Mouse (Mus musculus) neutrophil, adult 59 days (primary cell): ENCODE measurements around the gene Fbxo42. TPM values are rescaled to one million over a fixed set of nuclear protein-coding genes. Genes with fewer than 3 reads are reported as not detected.

Source experiments
- total RNA-seq, 2 experiments: library from RNA; stranded (reverse); gene quantifications; 1 replicate in 1 of 2; 2 replicates in 1 of 2; pipeline ENCODE4 v1.2.4; 2023

Gene Fbxo42
- 10 to 100 TPM; 22.2 to 28.3 TPM for total RNA-seq

DNA sequence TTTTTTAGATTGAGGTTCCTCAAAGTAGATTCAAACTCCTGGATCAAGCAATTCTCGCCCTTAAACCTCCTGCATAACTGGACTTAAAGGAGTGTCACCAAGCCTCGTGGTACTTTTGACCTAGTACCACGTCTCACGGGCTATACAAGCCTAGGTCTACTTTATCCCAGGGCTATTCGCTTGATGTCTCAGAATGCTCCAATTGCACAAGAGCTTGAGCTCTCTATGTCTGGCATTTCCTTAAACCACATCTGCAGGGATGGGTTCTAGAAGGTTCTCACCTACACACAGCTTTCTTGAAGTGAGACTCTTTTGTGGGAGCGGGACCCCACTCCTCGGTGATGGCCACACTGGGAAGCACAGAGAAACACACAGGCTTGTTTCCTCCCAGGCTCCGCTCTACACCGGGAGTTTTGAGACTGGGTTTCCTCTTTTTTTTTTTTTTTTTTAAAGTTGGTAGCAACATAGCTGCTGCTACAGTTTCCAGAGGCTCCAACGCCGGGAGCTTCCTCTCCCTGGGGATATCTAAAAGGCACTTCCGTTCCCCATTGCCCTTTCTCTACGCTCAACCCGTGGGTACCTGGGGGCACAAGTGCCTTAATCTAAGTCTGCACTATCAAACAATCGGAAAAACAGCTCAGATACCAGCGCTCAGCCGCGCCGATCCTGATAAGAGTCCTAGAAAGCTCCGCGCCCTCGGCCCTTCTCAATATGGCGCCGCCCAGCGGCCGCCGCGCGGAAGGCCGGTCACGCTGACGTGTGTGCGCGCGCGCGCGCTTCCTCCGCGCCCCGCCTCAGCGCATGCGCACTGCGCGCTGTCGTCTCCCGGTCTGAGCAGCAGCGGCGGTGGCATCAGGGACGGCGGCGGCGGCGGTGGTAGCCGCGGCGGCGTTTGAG lies at the start of gene Fbxo42:
TSS of gene Fbxo42 (plus strand) at position 802 of the 897 bp plus-strand sequence.

GRCm38 (mm10) chr4:141139116-141139970 lies 8.4 kb upstream of the Fbxo42 start, which contains the start of gene Szrd1:
TSS of gene Szrd1 (minus strand) at chr4:141139775.

GRCm38 (mm10) chr4:141213770-141214336 lies 66.1 kb downstream of the Fbxo42 start, which contains the start of gene Rsg1:
TSS of gene Rsg1 (plus strand) at chr4:141213956.

DNA sequence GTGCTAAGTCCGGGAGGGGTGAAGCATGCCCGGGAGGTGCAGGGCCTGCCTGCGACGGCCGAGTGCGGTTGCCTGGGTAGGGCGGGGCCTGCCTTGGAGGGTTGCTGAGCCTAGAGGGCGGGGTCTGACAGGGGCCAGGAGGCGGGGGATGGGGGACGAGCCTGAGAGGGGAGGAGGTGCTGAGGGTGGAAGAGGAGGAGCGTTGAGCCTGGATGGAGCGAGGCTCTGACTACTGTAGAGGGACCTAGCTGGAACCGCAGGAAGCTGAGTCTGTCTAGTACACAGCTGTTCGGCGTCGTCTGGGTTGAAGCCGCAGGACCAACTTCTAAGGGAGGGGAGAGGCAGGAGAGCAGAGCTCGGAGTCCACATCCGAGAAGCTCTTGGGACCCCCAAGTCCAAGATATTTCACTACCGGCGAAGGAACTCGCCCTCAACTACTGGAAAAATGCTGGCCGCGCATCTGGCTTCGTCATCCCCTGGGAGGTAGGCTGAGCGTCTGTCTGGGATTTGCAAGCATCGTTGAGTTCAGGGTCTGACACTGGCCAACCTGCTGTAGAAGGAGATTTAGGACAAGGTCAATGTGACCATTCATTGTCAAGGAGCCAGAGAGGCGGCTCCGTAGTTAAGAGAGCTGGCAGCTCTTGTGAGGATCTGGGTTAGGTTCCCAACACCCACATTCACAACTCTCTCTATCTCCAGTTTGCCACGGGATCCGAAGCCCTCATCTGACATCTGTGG lies 91.8 kb downstream of the Fbxo42 start, which contains the start of gene Arhgef19:
TSS of gene Arhgef19 (plus strand) at position 112 of the 738 bp plus-strand sequence.

Other genes starting within 250 kb of the Fbxo42 start
- gene Padi2, start 241.6 kb upstream of the Fbxo42 start, total RNA-seq = 10 to 100 TPM; 33.8 to 42.6 TPM
- 10 to 100 TPM; 74.0 to 91.4 TPM for gene Sdhb, start 186.7 kb upstream of the Fbxo42 start, total RNA-seq
- gene Atp13a2, start 161.0 kb upstream of the Fbxo42 start, total RNA-seq = 10 to 100 TPM; 38.1 to 53.5 TPM
- gene Mfap2, start 137.5 kb upstream of the Fbxo42 start, total RNA-seq = not detected
- 10 to 100 TPM in 1 of 2 experiments, 1 to 10 TPM in 1; 8.9 to 10.2 TPM for gene Crocc, start 87.4 kb upstream of the Fbxo42 start, total RNA-seq
- gene Necap2, start 69.6 kb upstream of the Fbxo42 start, total RNA-seq = 10 to 100 TPM; 78.5 to 93.0 TPM
- gene Spata21, start 59.6 kb upstream of the Fbxo42 start, total RNA-seq = not detected
- 10 to 100 TPM; 87.8 to 88.9 TPM for gene Szrd1, start 8.1 kb upstream of the Fbxo42 start, total RNA-seq
- 1 to 10 TPM; 1.4 to 1.7 TPM for gene Rsg1, start 66.0 kb downstream of the Fbxo42 start, total RNA-seq
- not detected for gene Arhgef19, start 91.6 kb downstream of the Fbxo42 start, total RNA-seq
- gene Epha2, start 153.3 kb downstream of the Fbxo42 start, total RNA-seq = 1 to 10 TPM; 1.3 to 3.0 TPM
- not detected for gene Fam131c, start 220.3 kb downstream of the Fbxo42 start, total RNA-seq